Mouse (Mus musculus) G1E-ER4 (cell line): ENCODE results near the gene Tmem129. TPM values are rescaled to one million over a fixed set of nuclear protein-coding genes. Genes with fewer than 3 reads are reported as not detected.

ENCODE experiments used
- GATA1 ChIP-seq: IDR thresholded peaks from one replicate; pipeline ENCODE4 v1.8.0; 2012; ENCODE audit warnings: low read length, inconsistent platforms
- polyA plus RNA-seq: library from polyadenylated mRNA; stranded (reverse); fragments of >175 nt; gene quantifications from 2 replicates; pipeline ENCODE4 v1.2.3, GENCODE M21; 2012

The Tmem129 gene
- polyA plus RNA-seq, 1 experiment, result 12.1 TPM

GRCm38 (mm10) chr5:33629301-33629987 is 28.8 kb downstream of the Tmem129 start, which contains the start of the genes Fam53a and Gm9903:
Gene Fam53a, minus strand, starts transcription at chr5:33629635.
Gene Gm9903, plus strand, starts transcription at chr5:33629925.
- TF ChIP-seq GATA1, result no peak

- no peak for TF ChIP-seq GATA1
Observed at GRCm38 (mm10) chr5:33628820-33629300, 29.4 kb downstream of the Tmem129 start.

GRCm38 (mm10) chr5:33627968-33628367 is 30.2 kb downstream of the Tmem129 start:
- TF ChIP-seq GATA1, result no peak

GRCm38 (mm10) chr5:33623766-33624165 is 34.5 kb downstream of the Tmem129 start:
- no peak for TF ChIP-seq GATA1

- TF ChIP-seq GATA1, result no peak
Observed at GRCm38 (mm10) chr5:33622671-33623070, 35.5 kb downstream of the Tmem129 start.

GRCm38 (mm10) chr5:33614391-33614790 is 43.8 kb downstream of the Tmem129 start:
- no peak for TF ChIP-seq GATA1

GRCm38 (mm10) chr5:33611795-33612194 is 46.4 kb downstream of the Tmem129 start:
- TF ChIP-seq GATA1, result no peak

GRCm38 (mm10) chr5:33609226-33609625 is 49.0 kb downstream of the Tmem129 start:
- TF ChIP-seq GATA1, result no peak

GRCm38 (mm10) chr5:33607434-33607833 is 50.8 kb downstream of the Tmem129 start:
- TF ChIP-seq GATA1, result no peak

GRCm38 (mm10) chr5:33606631-33607030 is 51.6 kb downstream of the Tmem129 start:
- TF ChIP-seq GATA1, result no peak

- TF ChIP-seq GATA1, result no peak
Observed at GRCm38 (mm10) chr5:33605314-33605713, 52.9 kb downstream of the Tmem129 start.

Other genes starting within 250 kb of the Tmem129 start
- gene Nkx1-1, start 224.4 kb downstream of the Tmem129 start, polyA plus RNA-seq, result not detected in 2 replicates
- gene Fam53a, start 28.8 kb downstream of the Tmem129 start, polyA plus RNA-seq, result 110 and 151 TPM in 2 replicates
- gene Gm9903, start 28.5 kb downstream of the Tmem129 start, polyA plus RNA-seq, result not detected in 2 replicates
- 151 and 221 TPM in 2 replicates for gene Slbp, start 5.8 kb downstream of the Tmem129 start, polyA plus RNA-seq
- gene Tacc3, start 288 bp downstream of the Tmem129 start, polyA plus RNA-seq, result 50.5 and 88.8 TPM in 2 replicates
- gene Fgfr3, start 63.3 kb upstream of the Tmem129 start, polyA plus RNA-seq, result not detected in 2 replicates
- 36.7 and 39.6 TPM in 2 replicates for gene Letm1, start 124.4 kb upstream of the Tmem129 start, polyA plus RNA-seq
- 11.3 and 11.6 TPM in 2 replicates for gene Nsd2, start 162.3 kb upstream of the Tmem129 start, polyA plus RNA-seq